Mouse (Mus musculus) bone marrow, adult 2 months (tissue): ENCODE results near the gene Tdrd7. TPM values are rescaled to one million over a fixed set of nuclear protein-coding genes. Genes with fewer than 3 reads are reported as not detected.
A peak's percentile ranks its signal among the peaks of the same experiment; 100 is the strongest.

Source experiments
- H3K27ac ChIP-seq: fragments of 200-500 bp; 2 replicates; pipeline ENCODE4 v1.5.1; 2012; ENCODE audit warnings: low read depth, mild to moderate bottlenecking, control low read depth, inconsistent platforms, low read length; ENCODE audit not compliant: control insufficient read depth, poor library complexity, insufficient read depth
- H3K4me1 ChIP-seq: fragments of 200-500 bp; 2 replicates; pipeline ENCODE4 v1.6.1; 2011; ENCODE audit warnings: low read length; ENCODE audit not compliant: control insufficient read depth, insufficient read depth
- H3K4me3 ChIP-seq: fragments of 200-500 bp; replicated peaks from 2 replicates; pipeline ENCODE3; 2011; ENCODE audit warnings: mild to moderate bottlenecking, low read depth, low read length, control low read depth; ENCODE audit not compliant: control insufficient read depth
- CTCF ChIP-seq: fragments of 200-500 bp; IDR thresholded peaks from 2 replicates; pipeline ENCODE4 v1.5.1; 2011; ENCODE audit warnings: low read length, control low read depth; ENCODE audit not compliant: control insufficient read depth, insufficient read depth
- POLR2A ChIP-seq: fragments of 200-500 bp; IDR thresholded peaks from 2 replicates; pipeline ENCODE4 v1.6.1; 2011; ENCODE audit warnings: low read depth, mild to moderate bottlenecking, control low read depth, low read length, borderline replicate concordance; ENCODE audit not compliant: control insufficient read depth
- WGBS: fragments of 180-500 bp; shearing (Covaris S2); methylation state at CpG from one replicate; pipeline ENCODE4 v1.1.7; 2018; 5-methylcytosine and 5-hydroxymethylcytosine counted together
- polyA plus RNA-seq: library from polyadenylated mRNA; stranded (reverse); fragments of >200 nt; gene quantifications from 2 replicates; pipeline ENCODE4 v1.2.4, GENCODE M21; 2011; ENCODE audit warnings: low replicate concordance; ENCODE audit not compliant: missing spikeins, insufficient read depth, insufficient read length

Gene Tdrd7
- polyA plus RNA-seq, 1 experiment, result 15.2 TPM

GRCm38 (mm10) chr4:46025893-46026292 lies 60.8 kb downstream of the Tdrd7 start:
- TF ChIP-seq CTCF, result peak; percentile 23; the same call in 1 of the 2 replicates
- TF ChIP-seq POLR2A, result no peak
- H3K4me3 ChIP-seq, result no peak overlapping the region
- no peak overlapping the region for H3K27ac ChIP-seq
- WGBS, result 83% methylated on average over 7 of the region's 7 CpGs
- H3K4me1 ChIP-seq, result peaks cover 2% of the 10 kb centered on the region; the same call in 1 of the 2 replicates

- 74% methylated on average over 6 of the region's 6 CpGs for WGBS
- peaks cover 2% of the 10 kb centered on the region; the same call in 1 of the 2 replicates for H3K4me1 ChIP-seq
- H3K27ac ChIP-seq, result no peak overlapping the region
- TF ChIP-seq POLR2A (no peak), CTCF (no peak)
- H3K4me3 ChIP-seq, result no peak overlapping the region
These were observed 63.1 kb downstream of the Tdrd7 start for GRCm38 (mm10) chr4:46028224-46028623.

GRCm38 (mm10) chr4:46028781-46029180 lies 63.6 kb downstream of the Tdrd7 start:
- Histone ChIP-seq H3K4me1 (peaks cover 2% of the 10 kb centered on the region; the same call in 1 of the 2 replicates), H3K4me3 (no peak overlapping the region), H3K27ac (no peak overlapping the region)
- TF ChIP-seq CTCF, result no peak
- no peak for TF ChIP-seq POLR2A
- WGBS, result 83% methylated on average over 4 of the region's 4 CpGs

- peaks cover 2% of the 10 kb centered on the region; the same call in 1 of the 2 replicates for H3K4me1 ChIP-seq
- H3K27ac ChIP-seq, result no peak overlapping the region
- TF ChIP-seq CTCF (0 out of 2 replicates have a peak, but pooled peaks have one; percentile 12), POLR2A (no peak)
- WGBS, result 82% methylated on average over 9 of the region's 9 CpGs
- H3K4me3 ChIP-seq, result no peak overlapping the region
These were observed 64.4 kb downstream of the Tdrd7 start for GRCm38 (mm10) chr4:46029552-46029951.

GRCm38 (mm10) chr4:46032448-46032847 lies 67.3 kb downstream of the Tdrd7 start:
- TF ChIP-seq POLR2A, result no peak
- no peak for TF ChIP-seq CTCF
- H3K27ac ChIP-seq, result no peak overlapping the region
- WGBS, result 67% methylated on average over 9 of the region's 9 CpGs
- H3K4me3 ChIP-seq, result no peak overlapping the region
- H3K4me1 ChIP-seq, result peaks cover 2% of the 10 kb centered on the region; the same call in 1 of the 2 replicates

GRCm38 (mm10) chr4:46033197-46033596 lies 68.1 kb downstream of the Tdrd7 start:
- Histone ChIP-seq H3K27ac (no peak overlapping the region), H3K4me3 (no peak overlapping the region), H3K4me1 (peaks cover 2% of the 10 kb centered on the region; the same call in 1 of the 2 replicates)
- WGBS, result 87% methylated on average over 2 of the region's 2 CpGs
- no peak for TF ChIP-seq CTCF
- TF ChIP-seq POLR2A, result no peak

GRCm38 (mm10) chr4:46038591-46038891 lies 73.4 kb downstream of the Tdrd7 start:
- H3K4me1 ChIP-seq, result no peaks in the 10 kb centered on the region; the same call in 1 of the 2 replicates
- WGBS, result 5% methylated on average over 12 of the region's 12 CpGs
- TF ChIP-seq CTCF (no peak), POLR2A (no peak)
- 0 out of 2 replicates have a peak overlapping the region, but pooled peaks have one; percentile 0 for H3K27ac ChIP-seq
- peak overlapping the region; percentile 55 for H3K4me3 ChIP-seq

GRCm38 (mm10) chr4:46038892-46039751 lies 74.0 kb downstream of the Tdrd7 start, which contains the start of gene Tmod1:
TSS of gene Tmod1 (plus strand) at chr4:46038935.
- Histone ChIP-seq H3K27ac (peak within 1 kb of the TSS; percentile 80), H3K4me1 (no peaks in the 10 kb centered on the region; the same call in 1 of the 2 replicates), H3K4me3 (peak within 1 kb of the TSS; percentile 68)
- WGBS, result under 1% methylated on average over 72 of the region's 72 CpGs
- no peak for TF ChIP-seq CTCF
- peak; percentile 37; the same call in 1 of the 2 replicates for TF ChIP-seq POLR2A

- 8% methylated on average over 6 of the region's 6 CpGs for WGBS
- Histone ChIP-seq H3K4me3 (peak overlapping the region; percentile 68), H3K27ac (peak overlapping the region; percentile 80), H3K4me1 (no peaks in the 10 kb centered on the region; the same call in 1 of the 2 replicates)
- TF ChIP-seq POLR2A, result no peak
- TF ChIP-seq CTCF, result no peak
These were observed 74.8 kb downstream of the Tdrd7 start for GRCm38 (mm10) chr4:46039899-46040298.
